Mouse (Mus musculus) heart, embryonic 12.5 days (tissue): ENCODE measurements around the gene Lcp2. TPM values are rescaled to one million over a fixed set of nuclear protein-coding genes. Genes with fewer than 3 reads are reported as not detected.

Experiments
- ATAC-seq: fragments of 200-750 bp; cut with Nextera tagmentation; 2 replicates; pipeline ENCODE4 v1.8.0; 2017; ENCODE audit warnings: moderate TSS enrichment, moderate library complexity; ENCODE audit not compliant: insufficient number of reproducible peaks, low FRiP score
- H3K27ac ChIP-seq: fragments of 300-500 bp; sonication (generic); 2 replicates; pipeline ENCODE4 v1.5.1; 2016; ENCODE audit warnings: mild to moderate bottlenecking, moderate library complexity; ENCODE audit not compliant: poor library complexity, severe bottlenecking
- H3K27me3 ChIP-seq: fragments of 300-500 bp; sonication (generic); replicated peaks from 2 replicates; pipeline ENCODE4 v1.6.1; 2016; ENCODE audit warnings: mild to moderate bottlenecking, moderate library complexity
- H3K36me3 ChIP-seq: fragments of 300-500 bp; sonication (generic); 2 replicates; pipeline ENCODE4 v1.6.1; 2016; ENCODE audit warnings: mild to moderate bottlenecking, moderate library complexity
- H3K4me1 ChIP-seq: fragments of 300-500 bp; sonication (generic); replicated peaks from 2 replicates; pipeline ENCODE4 v1.6.1; 2016; ENCODE audit warnings: mild to moderate bottlenecking
- H3K4me2 ChIP-seq: fragments of 300-500 bp; sonication (generic); 2 replicates; pipeline ENCODE4 v1.6.1; 2016; ENCODE audit warnings: mild to moderate bottlenecking, moderate library complexity
- H3K4me3 ChIP-seq: fragments of 300-500 bp; sonication (generic); 2 replicates; pipeline ENCODE4 v1.5.1; 2016; ENCODE audit warnings: mild to moderate bottlenecking
- H3K9ac ChIP-seq: fragments of 300-500 bp; sonication (generic); 2 replicates; pipeline ENCODE4 v1.6.1; 2016; ENCODE audit warnings: mild to moderate bottlenecking, moderate library complexity
- H3K9me3 ChIP-seq: fragments of 300-500 bp; sonication (generic); replicated peaks from 2 replicates; pipeline ENCODE4 v1.6.1; 2016; ENCODE audit warnings: mild to moderate bottlenecking, moderate library complexity
- WGBS: fragments of 180-500 bp; shearing (Covaris S2); methylation state at CpG from one replicate; pipeline ENCODE4 v1.1.7; 2016; 5-methylcytosine and 5-hydroxymethylcytosine counted together
- polyA plus RNA-seq: library from polyadenylated mRNA; unstranded; fragments of >200 nt; fragmentation: Nextera tagmentation; extraction: Ambion mirVana; gene quantifications from 2 replicates; pipeline ENCODE4 v1.2.1, GENCODE M21; 2016

The Lcp2 gene
- polyA plus RNA-seq, 1 experiment from 2014 or later = 1.3 TPM

- no peak within 1 kb of the TSS for H3K4me2 ChIP-seq
- H3K9me3 ChIP-seq = no peaks in the 10 kb centered on the region
- no peak within 1 kb of the TSS for H3K27ac ChIP-seq
- no peaks in the 10 kb centered on the region for H3K36me3 ChIP-seq
- H3K4me1 ChIP-seq = no peaks in the 10 kb centered on the region
- ATAC-seq = no peak
- H3K9ac ChIP-seq = no peak within 1 kb of the TSS
- no peaks in the 10 kb centered on the region for H3K27me3 ChIP-seq
- 78% methylated on average over 10 of the region's 10 CpGs for WGBS
- H3K4me3 ChIP-seq = no peak within 1 kb of the TSS
Measured at GRCm38 (mm10) chr11:34098422-34098821, 51.7 kb downstream of the Lcp2 start, which contains the start of gene 4930469K13Rik. TSS of gene 4930469K13Rik (minus strand) at chr11:34098554.

GRCm38 (mm10) chr11:34101827-34102226, 55.1 kb downstream of the Lcp2 start:
- H3K4me1 ChIP-seq = no peaks in the 10 kb centered on the region
- H3K27me3 ChIP-seq = no peaks in the 10 kb centered on the region
- ATAC-seq = no peak
- no peak overlapping the region for H3K9ac ChIP-seq
- 60% methylated on average over 4 of the region's 4 CpGs for WGBS
- no peaks in the 10 kb centered on the region for H3K36me3 ChIP-seq
- H3K4me2 ChIP-seq = no peak overlapping the region
- H3K9me3 ChIP-seq = no peaks in the 10 kb centered on the region
- H3K4me3 ChIP-seq = no peak overlapping the region
- no peak overlapping the region for H3K27ac ChIP-seq

GRCm38 (mm10) chr11:34104919-34105318, 58.2 kb downstream of the Lcp2 start:
- Histone ChIP-seq H3K9me3 (no peaks in the 10 kb centered on the region), H3K36me3 (no peaks in the 10 kb centered on the region), H3K4me2 (no peak overlapping the region), H3K27ac (no peak overlapping the region), H3K4me1 (no peaks in the 10 kb centered on the region), H3K9ac (no peak overlapping the region), H3K4me3 (no peak overlapping the region), H3K27me3 (no peaks in the 10 kb centered on the region)
- ATAC-seq = no peak
- 39% methylated on average over 1 of the region's 1 CpGs for WGBS

DNA sequence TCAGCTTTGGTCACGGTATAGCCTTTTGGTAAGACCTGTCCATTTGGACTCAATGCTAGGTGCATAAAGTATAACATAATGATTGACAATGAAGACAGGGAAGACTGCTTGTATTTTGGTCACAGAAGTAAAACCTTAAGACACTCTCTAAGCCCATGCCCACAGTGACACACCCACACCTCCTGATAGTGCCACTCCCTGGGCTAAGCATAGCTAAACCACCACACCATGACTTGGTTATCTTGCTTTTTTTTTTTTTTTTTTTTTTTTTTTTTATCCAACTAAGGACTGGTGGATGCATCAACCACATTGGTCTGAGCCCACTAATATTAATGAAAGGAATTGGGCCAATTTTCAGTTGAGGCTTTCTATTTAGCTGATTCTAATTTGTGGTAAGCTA, 62.5 kb downstream of the Lcp2 start:
- no peak for ATAC-seq
- H3K4me2 ChIP-seq = no peak overlapping the region
- H3K4me1 ChIP-seq = 0 out of 2 replicates have a peak, but pooled peaks cover 2% of the 10 kb centered on the region
- WGBS = 90% methylated on average over 1 of the region's 1 CpGs
- H3K9ac ChIP-seq = no peak overlapping the region
- no peaks in the 10 kb centered on the region for H3K36me3 ChIP-seq
- no peaks in the 10 kb centered on the region for H3K27me3 ChIP-seq
- H3K9me3 ChIP-seq = no peaks in the 10 kb centered on the region
- no peak overlapping the region for H3K4me3 ChIP-seq
- no peak overlapping the region for H3K27ac ChIP-seq

GRCm38 (mm10) chr11:34111940-34112339, 65.2 kb downstream of the Lcp2 start:
- H3K9me3 ChIP-seq = no peaks in the 10 kb centered on the region
- no peak overlapping the region for H3K4me3 ChIP-seq
- 0 out of 2 replicates have a peak, but pooled peaks cover 2% of the 10 kb centered on the region for H3K4me1 ChIP-seq
- H3K27me3 ChIP-seq = no peaks in the 10 kb centered on the region
- H3K4me2 ChIP-seq = no peak overlapping the region
- ATAC-seq = no peak
- H3K27ac ChIP-seq = no peak overlapping the region
- WGBS = 60% methylated on average over 7 of the region's 7 CpGs
- no peaks in the 10 kb centered on the region for H3K36me3 ChIP-seq
- H3K9ac ChIP-seq = no peak overlapping the region

- no peaks in the 10 kb centered on the region for H3K27me3 ChIP-seq
- H3K27ac ChIP-seq = no peak overlapping the region
- ATAC-seq = no peak
- no peaks in the 10 kb centered on the region for H3K9me3 ChIP-seq
- no peaks in the 10 kb centered on the region for H3K36me3 ChIP-seq
- no peak overlapping the region for H3K4me2 ChIP-seq
- 48% methylated on average over 4 of the region's 4 CpGs for WGBS
- H3K4me1 ChIP-seq = 0 out of 2 replicates have a peak, but pooled peaks cover 2% of the 10 kb centered on the region
- H3K4me3 ChIP-seq = no peak overlapping the region
- H3K9ac ChIP-seq = no peak overlapping the region
Measured at GRCm38 (mm10) chr11:34112781-34113380, 66.2 kb downstream of the Lcp2 start.

GRCm38 (mm10) chr11:34113760-34114159, 67.0 kb downstream of the Lcp2 start:
- Histone ChIP-seq H3K9me3 (no peaks in the 10 kb centered on the region), H3K4me2 (no peak overlapping the region), H3K9ac (no peak overlapping the region), H3K27ac (no peak overlapping the region), H3K27me3 (no peaks in the 10 kb centered on the region), H3K4me1 (0 out of 2 replicates have a peak, but pooled peaks cover 2% of the 10 kb centered on the region), H3K36me3 (no peaks in the 10 kb centered on the region), H3K4me3 (no peak overlapping the region)
- no peak for ATAC-seq
- 51% methylated on average over 2 of the region's 2 CpGs for WGBS

DNA sequence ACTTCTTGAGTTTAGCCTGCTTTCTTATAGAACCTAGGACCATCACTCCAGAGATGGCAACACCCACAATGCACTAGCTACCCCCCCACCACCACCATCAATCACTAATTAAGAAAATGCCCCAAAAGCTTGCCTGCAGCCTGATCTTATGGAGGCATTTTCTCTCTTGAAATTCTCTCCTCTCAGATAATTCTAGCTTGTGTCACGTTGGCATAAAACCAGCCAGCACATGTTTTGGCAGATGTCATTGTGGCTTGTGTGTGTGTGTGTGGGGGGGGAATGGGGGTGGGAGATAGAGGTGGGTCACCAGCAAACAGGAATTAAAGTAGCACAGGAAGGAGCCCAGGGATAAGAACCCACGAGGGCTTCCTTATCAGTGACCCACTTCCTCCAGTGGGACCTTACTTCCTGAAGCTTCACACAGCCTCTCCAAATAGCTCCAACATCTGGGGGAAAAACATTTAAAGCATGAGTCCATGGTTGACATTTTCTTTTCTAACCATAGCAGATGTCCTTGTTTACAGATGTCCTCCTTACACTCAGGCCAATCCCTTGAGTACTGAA, 69.9 kb downstream of the Lcp2 start:
- H3K9me3 ChIP-seq = no peaks in the 10 kb centered on the region
- 0 out of 2 replicates have a peak, but pooled peaks cover 2% of the 10 kb centered on the region for H3K4me1 ChIP-seq
- no peak overlapping the region for H3K4me2 ChIP-seq
- H3K27ac ChIP-seq = no peak overlapping the region
- H3K4me3 ChIP-seq = no peak overlapping the region
- ATAC-seq = no peak; the same call in 1 of the 2 replicates
- H3K27me3 ChIP-seq = no peaks in the 10 kb centered on the region
- H3K36me3 ChIP-seq = no peaks in the 10 kb centered on the region
- 29% methylated on average over 2 of the region's 2 CpGs for WGBS
- no peak overlapping the region for H3K9ac ChIP-seq

DNA sequence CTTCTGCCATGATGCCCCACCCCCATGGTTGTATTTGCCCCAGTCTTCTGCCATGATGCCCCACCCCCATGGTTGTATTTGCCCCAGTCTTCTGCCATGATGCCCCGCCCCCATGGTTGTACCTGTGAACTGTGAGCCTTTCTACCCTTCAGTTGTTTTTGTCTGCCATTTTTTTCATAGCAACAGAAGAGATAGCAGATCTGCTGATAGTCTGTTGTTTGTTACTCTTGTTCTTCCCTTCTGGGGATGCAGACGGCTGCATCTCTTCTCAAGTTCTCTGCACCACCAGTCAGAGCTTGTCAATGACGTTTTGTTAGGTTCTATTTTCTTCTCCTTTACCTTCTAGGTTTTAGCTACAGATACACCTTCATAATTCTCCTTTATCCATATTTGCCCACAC, 70.9 kb downstream of the Lcp2 start:
- Histone ChIP-seq H3K4me2 (no peak overlapping the region), H3K9me3 (no peaks in the 10 kb centered on the region), H3K27ac (no peak overlapping the region), H3K27me3 (0 out of 2 replicates have a peak, but pooled peaks cover 7% of the 10 kb centered on the region), H3K4me3 (no peak overlapping the region), H3K9ac (no peak overlapping the region), H3K4me1 (0 out of 2 replicates have a peak, but pooled peaks cover 2% of the 10 kb centered on the region), H3K36me3 (no peaks in the 10 kb centered on the region)
- no peak for ATAC-seq
- 67% methylated on average over 3 of the region's 3 CpGs for WGBS

DNA sequence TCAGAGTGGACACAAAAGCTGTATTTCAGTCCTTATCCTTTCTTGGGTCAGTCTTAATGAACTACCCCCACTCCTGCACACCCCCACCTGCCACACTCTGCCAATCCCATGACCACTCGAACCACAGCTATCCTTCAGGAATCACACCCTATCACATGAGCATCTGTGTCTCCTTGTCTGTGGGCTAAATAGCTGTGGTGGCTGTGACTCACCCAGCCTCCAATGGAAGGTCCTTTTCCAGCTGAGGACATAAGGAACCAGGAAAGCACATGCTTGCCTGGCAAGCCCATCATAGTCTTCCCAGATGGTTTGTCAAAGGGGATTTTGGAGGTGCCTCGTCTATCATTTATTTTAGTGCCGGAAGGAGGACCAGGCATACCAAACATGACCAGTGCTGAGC, 71.6 kb downstream of the Lcp2 start:
- H3K4me2 ChIP-seq = no peak overlapping the region
- ATAC-seq = no peak
- no peaks in the 10 kb centered on the region for H3K4me1 ChIP-seq
- H3K27ac ChIP-seq = no peak overlapping the region
- H3K9ac ChIP-seq = no peak overlapping the region
- H3K9me3 ChIP-seq = no peaks in the 10 kb centered on the region
- whole genome bisulfite sequencing = 79% methylated on average over 3 of the region's 3 CpGs
- 0 out of 2 replicates have a peak, but pooled peaks cover 8% of the 10 kb centered on the region for H3K27me3 ChIP-seq
- H3K4me3 ChIP-seq = no peak overlapping the region
- H3K36me3 ChIP-seq = no peaks in the 10 kb centered on the region

DNA sequence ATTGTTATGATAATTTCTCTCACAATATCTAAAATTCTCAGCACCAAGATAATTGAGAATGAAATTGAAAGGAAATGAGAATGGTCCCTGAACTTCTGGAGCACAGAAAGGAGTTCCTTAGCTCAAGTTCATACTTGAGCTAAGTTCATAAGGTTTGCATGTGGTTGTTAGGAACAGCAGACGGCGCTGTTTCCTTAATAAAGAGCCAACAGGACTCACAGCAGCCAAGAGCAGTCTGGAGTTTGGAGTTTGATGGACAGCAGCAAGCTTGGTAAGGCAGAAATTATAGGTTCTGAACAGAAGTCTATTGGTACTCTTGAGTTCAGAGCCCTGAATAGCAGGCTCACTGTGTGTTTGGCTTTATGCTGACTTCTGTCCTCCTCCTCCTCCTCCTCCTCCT, 76.4 kb downstream of the Lcp2 start:
- Histone ChIP-seq H3K27me3 (peaks cover 10% of the 10 kb centered on the region; the same call in 1 of the 2 replicates), H3K4me3 (no peak overlapping the region), H3K4me2 (no peak overlapping the region), H3K9ac (no peak overlapping the region), H3K9me3 (no peaks in the 10 kb centered on the region), H3K36me3 (no peaks in the 10 kb centered on the region), H3K27ac (no peak overlapping the region), H3K4me1 (peaks cover 2% of the 10 kb centered on the region; the same call in 1 of the 2 replicates)
- ATAC-seq = no peak
- 6% methylated on average over 2 of the region's 2 CpGs for WGBS
